Mouse (Mus musculus) liver, embryonic 14.5 days (tissue): ENCODE data around the gene Banf2.

Source experiments
- CTCF ChIP-seq: IDR thresholded peaks from 2 replicates; pipeline ENCODE4 v1.5.1; 2016; ENCODE audit warnings: antibody characterized with exemption, low read depth, control low read depth
- EP300 ChIP-seq: IDR thresholded peaks from 2 replicates; pipeline ENCODE4 v1.6.1; 2016; ENCODE audit warnings: antibody characterized with exemption, low read depth

GRCm38 (mm10) chr2:144014051-144014450, 18.8 kb upstream of the Banf2 start:
- TF ChIP-seq CTCF = no peak
- TF ChIP-seq EP300 = no peak
